Mouse (Mus musculus) hindbrain, embryonic 14.5 days (tissue): Measurements from ENCODE around the gene Phlda3. TPM values are rescaled to one million over a fixed set of nuclear protein-coding genes. Genes with fewer than 3 reads are reported as not detected.

Experiments
- ATAC-seq: fragments of 200-750 bp; cut with Nextera tagmentation; 2 replicates; pipeline ENCODE4 v1.8.0; 2017; ENCODE audit warnings: moderate number of reproducible peaks, mild to moderate bottlenecking, moderate TSS enrichment, moderate library complexity; ENCODE audit not compliant: low FRiP score
- DNase-seq: peaks from one replicate; pipeline ENCODE4 v3.0.0-alpha.2; 2015; ENCODE audit warnings: low spot score
- H3K27ac ChIP-seq: fragments of 300-500 bp; sonication (generic); 2 replicates; pipeline ENCODE4 v1.5.1; 2014; ENCODE audit warnings: mild to moderate bottlenecking, moderate library complexity
- H3K27me3 ChIP-seq: fragments of 300-500 bp; sonication (generic); 2 replicates; pipeline ENCODE4 v1.6.1; 2014; ENCODE audit warnings: mild to moderate bottlenecking, low read length, mixed read lengths; ENCODE audit not compliant: control insufficient read depth, insufficient read depth
- H3K36me3 ChIP-seq: fragments of 300-500 bp; sonication (generic); replicated peaks from 2 replicates; pipeline ENCODE4 v1.6.1; 2014; ENCODE audit not compliant: control insufficient read depth, insufficient read depth
- H3K4me1 ChIP-seq: fragments of 300-500 bp; sonication (generic); replicated peaks from 2 replicates; pipeline ENCODE4 v1.6.1; 2014; ENCODE audit warnings: antibody characterized with exemption, low read length, mixed read lengths; ENCODE audit not compliant: control insufficient read depth, insufficient read depth
- H3K4me2 ChIP-seq: fragments of 300-500 bp; sonication (generic); replicated peaks from 2 replicates; pipeline ENCODE4 v1.6.1; 2014; ENCODE audit warnings: mild to moderate bottlenecking, moderate library complexity
- H3K4me3 ChIP-seq: fragments of 300-500 bp; sonication (generic); replicated peaks from 2 replicates; pipeline ENCODE4 v1.5.1; 2014; ENCODE audit warnings: mild to moderate bottlenecking, low read length
- H3K9ac ChIP-seq: fragments of 300-500 bp; sonication (generic); 2 replicates; pipeline ENCODE4 v1.6.1; 2014
- H3K9me3 ChIP-seq: fragments of 300-500 bp; sonication (generic); 2 replicates; pipeline ENCODE4 v1.6.1; 2016; ENCODE audit warnings: low read length; ENCODE audit not compliant: control insufficient read depth
- WGBS: fragments of 180-500 bp; shearing (Covaris S2); extraction: QIAGEN DNeasy Blood & Tissue Kit; methylation state at CpG from one replicate; pipeline ENCODE4 v1.1.7; 2014; 5-methylcytosine and 5-hydroxymethylcytosine counted together
- polyA plus RNA-seq: library from polyadenylated mRNA; unstranded; fragments of >200 nt; fragmentation: Nextera tagmentation; extraction: Ambion mirVana; gene quantifications from 2 replicates; pipeline ENCODE4 v1.2.1, GENCODE M21; 2014

Phlda3 gene
- polyA plus RNA-seq, 1 experiment from 2014 or later, result 38.5 TPM

DNA sequence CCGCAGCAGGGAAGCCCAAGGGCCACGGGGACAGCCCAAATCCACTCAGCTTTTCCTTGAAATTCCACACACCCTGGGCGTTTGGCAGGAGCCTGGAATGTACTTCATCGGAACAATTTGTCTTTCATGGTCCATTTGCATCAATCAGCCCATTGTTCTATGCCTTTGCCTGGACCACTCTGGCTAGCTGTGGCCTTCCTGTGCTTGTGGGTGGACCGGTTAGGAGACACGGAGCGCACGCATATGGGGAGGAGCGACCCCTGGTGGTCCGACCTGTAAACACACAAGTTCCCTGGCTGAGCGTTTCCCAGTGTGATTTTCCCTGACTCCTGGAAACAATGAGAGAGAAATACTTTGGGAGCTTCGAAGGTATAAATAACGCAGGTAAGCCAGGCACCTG lies 15.3 kb downstream of the Phlda3 start:
- WGBS, result 9% methylated on average over 13 of the region's 13 CpGs
- ATAC-seq, result peak; percentile 70; the same call in 1 of the 2 replicates

DNA sequence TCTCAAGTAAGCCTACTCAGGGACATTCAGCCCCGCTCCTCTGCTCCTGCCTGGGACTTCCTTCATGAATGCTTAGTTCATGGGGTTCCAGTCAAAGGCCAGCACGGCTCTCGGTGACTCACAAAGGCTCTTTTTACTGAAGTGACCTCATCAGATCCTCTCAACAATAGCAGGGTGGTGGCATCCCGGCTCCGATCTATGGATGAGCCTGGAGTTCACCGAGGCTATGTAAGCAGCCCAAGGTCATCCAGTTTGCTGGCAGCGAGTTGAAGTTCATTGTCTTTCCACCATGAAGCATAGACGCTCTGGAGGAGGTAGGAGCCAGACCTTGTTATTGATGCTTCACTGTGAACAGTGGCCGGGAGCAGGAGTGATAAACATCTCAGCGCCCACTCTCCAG lies 16.9 kb downstream of the Phlda3 start:
- no peaks in the 10 kb centered on the region for H3K36me3 ChIP-seq
- ATAC-seq, result no peak
- no peak for DNase-seq

More for the DNA sequence above, 15.3 kb downstream of the Phlda3 start:
- Histone ChIP-seq H3K9ac (no peak overlapping the region), H3K4me2 (no peak overlapping the region), H3K9me3 (no peaks in the 10 kb centered on the region), H3K4me1 (no peaks in the 10 kb centered on the region; the same call in none of the 2 replicates), H3K4me3 (no peak overlapping the region), H3K36me3 (no peaks in the 10 kb centered on the region), H3K27me3 (no peaks in the 10 kb centered on the region), H3K27ac (no peak overlapping the region)
- DNase-seq, result peak; percentile 84

DNA sequence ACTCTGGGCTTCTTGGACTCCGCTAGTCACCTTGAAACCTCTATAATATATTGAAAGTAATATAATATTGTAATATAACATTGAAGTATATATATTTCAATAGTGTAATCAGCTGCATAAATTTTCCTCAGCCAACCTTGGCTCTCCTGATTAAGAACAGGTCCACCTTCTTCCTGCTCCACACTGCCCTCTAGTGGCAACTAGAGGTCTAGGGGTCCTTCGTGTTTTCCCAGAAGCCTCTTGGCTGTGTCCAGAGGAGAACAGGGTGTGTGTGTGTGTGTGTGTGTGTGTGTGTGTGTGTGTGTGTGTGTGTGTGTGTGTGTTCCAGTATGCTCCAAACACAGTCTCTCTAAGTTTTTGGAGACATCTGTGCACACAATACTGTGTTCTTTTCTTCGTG lies 21.9 kb downstream of the Phlda3 start:
- no peak overlapping the region for H3K4me3 ChIP-seq
- 47% methylated on average over 3 of the region's 3 CpGs for WGBS
- H3K9ac ChIP-seq, result no peak overlapping the region
- H3K4me2 ChIP-seq, result no peak overlapping the region
- no peaks in the 10 kb centered on the region for H3K4me1 ChIP-seq
- no peaks in the 10 kb centered on the region for H3K27me3 ChIP-seq
- no peak overlapping the region for H3K27ac ChIP-seq
- peak; percentile 83 for DNase-seq
- H3K9me3 ChIP-seq, result no peaks in the 10 kb centered on the region
- H3K36me3 ChIP-seq, result no peaks in the 10 kb centered on the region
- ATAC-seq, result no peak

More for the DNA sequence above, 16.9 kb downstream of the Phlda3 start:
- no peak overlapping the region for H3K27ac ChIP-seq
- H3K4me2 ChIP-seq, result no peak overlapping the region
- no peaks in the 10 kb centered on the region for H3K9me3 ChIP-seq
- H3K9ac ChIP-seq, result no peak overlapping the region
- no peaks in the 10 kb centered on the region for H3K27me3 ChIP-seq
- no peaks in the 10 kb centered on the region; the same call in none of the 2 replicates for H3K4me1 ChIP-seq
- 13% methylated on average over 10 of the region's 10 CpGs for WGBS
- H3K4me3 ChIP-seq, result no peak overlapping the region

DNA sequence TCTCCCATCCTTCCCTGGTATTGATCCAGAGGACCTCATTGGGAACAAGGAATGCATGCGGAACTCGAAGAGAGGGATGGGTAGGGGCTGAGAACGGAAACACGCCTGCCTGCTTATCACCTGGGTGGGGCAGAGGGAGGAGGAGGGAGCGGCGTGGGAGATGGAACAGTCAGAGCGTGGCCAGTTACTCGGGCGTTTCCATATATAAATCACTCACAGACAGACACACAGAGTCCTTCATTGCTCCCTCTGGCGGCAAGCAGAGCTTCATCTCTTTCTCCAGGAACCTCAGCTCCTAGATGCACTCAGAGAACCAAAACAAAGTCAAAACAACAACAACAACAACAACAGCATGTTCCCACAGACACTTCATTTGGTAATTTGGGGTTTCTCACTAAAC lies 22.8 kb downstream of the Phlda3 start:
- no peak overlapping the region for H3K4me2 ChIP-seq
- no peak overlapping the region for H3K4me3 ChIP-seq
- 0 out of 2 replicates have a peak, but pooled peaks cover 3% of the 10 kb centered on the region for H3K27me3 ChIP-seq
- ATAC-seq, result no peak
- H3K27ac ChIP-seq, result no peak overlapping the region
- no peak for DNase-seq
- peaks cover 4% of the 10 kb centered on the region; the same call in 1 of the 2 replicates for H3K4me1 ChIP-seq
- no peak overlapping the region for H3K9ac ChIP-seq
- WGBS, result 46% methylated on average over 10 of the region's 10 CpGs
- no peaks in the 10 kb centered on the region for H3K9me3 ChIP-seq
- H3K36me3 ChIP-seq, result no peaks in the 10 kb centered on the region

DNA sequence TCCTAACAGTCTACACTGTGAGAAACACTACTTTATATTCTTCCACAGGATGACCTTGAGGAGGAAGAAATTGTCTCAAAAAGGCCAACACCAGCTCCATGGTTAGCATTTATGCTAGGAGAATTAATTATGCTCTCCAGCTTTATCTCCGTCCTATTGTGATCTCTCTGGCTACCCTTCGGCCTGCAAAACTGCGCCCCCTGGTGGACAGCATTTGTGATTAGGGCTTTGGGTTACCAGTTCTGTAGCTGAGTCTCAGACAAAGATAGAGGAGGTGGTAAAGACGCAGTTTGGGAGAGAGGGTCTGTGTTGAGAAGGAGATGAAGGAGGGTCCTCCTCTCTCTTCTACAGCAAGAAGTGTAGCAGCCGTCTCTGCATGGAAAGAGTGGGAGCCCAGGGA lies 23.9 kb downstream of the Phlda3 start:
- Histone ChIP-seq H3K9me3 (no peaks in the 10 kb centered on the region), H3K4me2 (no peak overlapping the region), H3K27me3 (0 out of 2 replicates have a peak, but pooled peaks cover 15% of the 10 kb centered on the region), H3K36me3 (no peaks in the 10 kb centered on the region), H3K4me1 (peaks cover 6% of the 10 kb centered on the region; the same call in 1 of the 2 replicates), H3K4me3 (no peak overlapping the region), H3K9ac (no peak overlapping the region), H3K27ac (no peak overlapping the region)
- WGBS, result 7% methylated on average over 5 of the region's 5 CpGs
- no peak for ATAC-seq
- peak; percentile 75 for DNase-seq

DNA sequence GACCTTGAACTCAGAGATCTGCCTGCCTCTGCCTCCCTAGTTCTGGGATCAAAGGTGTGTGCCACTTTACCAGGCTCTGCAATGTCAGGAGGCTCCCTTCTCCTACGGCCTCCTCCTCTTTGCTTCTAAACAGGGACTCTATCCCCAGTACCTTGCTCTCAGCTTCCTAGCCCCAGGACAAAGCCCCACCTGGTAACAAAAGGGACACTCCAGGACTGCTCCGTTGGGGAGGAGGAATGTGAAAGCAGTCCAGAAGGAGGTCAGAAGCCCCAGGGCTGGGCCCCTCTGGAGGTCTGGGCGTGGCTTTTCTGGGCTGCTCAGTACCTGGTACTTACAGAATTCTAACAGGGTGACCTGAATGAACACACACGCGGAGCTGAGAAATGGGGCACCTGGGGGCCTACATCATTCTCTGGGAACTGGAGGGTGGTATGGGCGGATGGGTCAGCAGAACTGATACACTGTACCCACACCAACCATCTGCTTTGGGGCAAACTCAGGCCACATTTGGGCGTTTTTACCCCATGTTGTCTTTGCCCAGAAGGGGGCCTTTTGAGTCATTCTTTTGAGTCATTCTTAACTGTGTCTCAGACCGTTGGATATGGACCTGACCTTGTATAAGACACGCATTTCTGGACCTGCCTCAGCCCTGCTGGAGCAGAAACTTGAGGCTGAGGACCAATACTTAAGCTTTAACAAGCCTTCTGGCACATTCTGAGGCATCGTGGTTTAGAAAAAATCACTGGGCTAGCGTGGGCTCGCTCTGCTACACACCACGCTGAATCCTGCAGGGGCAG lies 26.4 kb downstream of the Phlda3 start:
- Histone ChIP-seq H3K27me3 (0 out of 2 replicates have a peak, but pooled peaks cover 17% of the 10 kb centered on the region), H3K4me3 (no peak overlapping the region), H3K9ac (no peak overlapping the region), H3K9me3 (no peaks in the 10 kb centered on the region), H3K4me1 (peaks cover 6% of the 10 kb centered on the region; the same call in 1 of the 2 replicates), H3K36me3 (no peaks in the 10 kb centered on the region), H3K27ac (no peak overlapping the region), H3K4me2 (no peak overlapping the region)
- ATAC-seq, result no peak
- DNase-seq, result no peak
- WGBS, result 63% methylated on average over 13 of the region's 13 CpGs

DNA sequence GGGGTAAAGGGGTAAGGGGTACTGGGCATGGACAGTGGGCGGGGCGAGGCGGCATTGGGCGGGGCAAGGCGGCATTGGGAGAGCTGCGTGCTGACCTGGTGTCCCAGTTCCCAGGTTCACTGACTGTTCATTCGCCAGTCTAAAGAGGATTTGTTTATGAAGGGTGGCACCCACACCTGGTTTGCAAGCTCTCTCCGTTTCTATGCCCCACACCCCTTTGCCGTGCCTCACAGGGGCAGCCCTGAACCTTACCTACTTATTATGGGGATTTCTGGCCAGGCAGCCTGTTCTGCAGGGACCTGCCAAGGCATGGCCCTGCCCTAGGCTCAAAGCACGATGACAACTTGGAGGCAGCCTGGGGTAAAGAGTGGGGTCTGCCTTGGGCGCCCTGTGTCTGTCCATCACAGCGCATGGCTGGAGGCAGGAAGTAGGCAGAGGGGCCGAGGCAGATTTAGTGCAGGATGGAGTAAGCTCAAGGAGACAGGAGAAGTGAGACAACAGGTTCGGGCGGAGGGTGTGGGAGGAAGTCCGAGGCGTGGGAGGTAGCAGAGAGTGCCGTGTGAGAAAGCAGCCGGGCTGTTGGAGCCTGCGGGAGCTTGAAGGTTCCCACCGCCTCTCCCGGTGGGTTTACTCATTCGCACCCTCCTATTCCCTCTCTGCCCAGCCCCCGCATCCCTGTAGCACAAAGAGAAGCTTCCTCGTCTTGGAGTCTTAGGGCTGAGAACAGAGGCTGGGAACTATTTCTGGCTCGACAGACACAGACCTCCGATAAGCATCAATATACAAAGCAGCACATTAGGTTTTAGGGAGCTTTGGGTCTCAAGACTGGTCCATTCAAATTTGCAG lies 27.7 kb downstream of the Phlda3 start:
- no peak for DNase-seq
- 19% methylated on average over 27 of the region's 27 CpGs for WGBS
- ATAC-seq, result 0 out of 2 replicates have a peak, but pooled peaks have one; percentile 23
- 0 out of 2 replicates have a peak, but pooled peaks cover 17% of the 10 kb centered on the region for H3K27me3 ChIP-seq
- no peaks in the 10 kb centered on the region for H3K36me3 ChIP-seq
- H3K9me3 ChIP-seq, result no peaks in the 10 kb centered on the region
- no peak overlapping the region for H3K9ac ChIP-seq
- H3K27ac ChIP-seq, result no peak overlapping the region
- peaks cover 6% of the 10 kb centered on the region; the same call in 1 of the 2 replicates for H3K4me1 ChIP-seq
- H3K4me2 ChIP-seq, result peak overlapping the region; percentile 40
- no peak overlapping the region for H3K4me3 ChIP-seq

DNA sequence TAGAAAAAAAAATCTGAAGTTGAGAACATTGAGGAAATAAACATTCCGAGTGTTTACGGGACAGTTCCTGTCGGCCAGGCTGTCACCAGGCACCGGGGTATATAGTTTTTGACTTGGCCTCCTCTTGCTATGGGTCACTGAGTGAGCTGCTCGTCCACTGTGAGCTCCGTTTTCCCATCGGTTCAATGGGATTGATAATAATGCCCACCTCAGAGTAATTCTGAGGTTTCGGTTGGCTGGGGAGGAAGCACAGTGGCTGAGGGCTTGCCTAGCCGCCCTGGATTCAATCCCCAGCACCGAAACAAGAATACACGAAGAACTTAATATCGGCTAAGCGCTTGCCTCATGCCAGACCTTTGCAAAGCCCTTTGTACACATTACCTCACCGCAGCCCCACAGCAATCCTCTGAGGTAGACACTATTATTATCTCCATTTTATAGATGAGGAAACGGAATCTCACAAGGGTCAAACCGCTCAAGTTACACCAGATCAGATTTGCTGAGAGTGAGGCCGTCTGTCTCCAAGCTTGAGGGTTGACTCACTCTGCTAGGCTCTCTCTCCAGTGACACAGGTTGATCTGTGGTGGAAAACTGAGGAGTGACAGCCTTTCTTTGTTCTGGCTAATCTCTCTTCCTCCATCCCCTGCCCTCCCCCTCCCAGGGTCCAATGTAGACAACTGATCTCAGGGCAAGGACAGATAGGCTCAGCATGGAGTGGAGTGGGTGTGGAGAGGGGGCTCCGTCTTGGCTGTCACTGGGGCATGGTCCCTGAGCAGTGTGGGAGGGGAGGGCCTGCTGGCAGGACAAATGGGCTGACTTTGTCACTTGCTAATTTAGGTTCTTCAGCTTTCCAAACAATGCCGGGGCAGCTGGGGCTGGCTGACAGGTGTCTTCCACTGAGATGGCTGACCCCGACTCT lies 28.6 kb downstream of the Phlda3 start:
- H3K27me3 ChIP-seq, result 0 out of 2 replicates have a peak, but pooled peaks cover 17% of the 10 kb centered on the region
- H3K9ac ChIP-seq, result no peak overlapping the region
- no peak for ATAC-seq
- H3K27ac ChIP-seq, result no peak overlapping the region
- no peak for DNase-seq
- H3K9me3 ChIP-seq, result no peaks in the 10 kb centered on the region
- H3K4me3 ChIP-seq, result no peak overlapping the region
- H3K4me1 ChIP-seq, result peaks cover 6% of the 10 kb centered on the region; the same call in 1 of the 2 replicates
- no peaks in the 10 kb centered on the region for H3K36me3 ChIP-seq
- 40% methylated on average over 20 of the region's 20 CpGs for WGBS
- peak overlapping the region; percentile 40 for H3K4me2 ChIP-seq
